Mouse (Mus musculus) regulatory T cell (primary cell): ENCODE measurements around the gene Ctrc.

ENCODE experiments used
- in situ Hi-C: fragments of 300-600 bp; cut with MboI, MseI; formaldehyde crosslinking; loops from one replicate; pipeline ENCODE4 v1.15.1; 2025; ENCODE audit warnings: high pct_unique_total_duplicates

The Ctrc gene

GRCm38 (mm10) chr4:141867498-141867897, 21.3 kb upstream of the Ctrc start:
- in situ Hi-C loops, result no loop called here

GRCm38 (mm10) chr4:141866933-141867490, 20.9 kb upstream of the Ctrc start:
- in situ Hi-C loops, result no loop called here

- in situ Hi-C loops, result no loop called here
Measured at GRCm38 (mm10) chr4:141865600-141865999, 19.4 kb upstream of the Ctrc start.

- in situ Hi-C loops, result no loop called here
Measured at GRCm38 (mm10) chr4:141865006-141865405, 18.8 kb upstream of the Ctrc start.

GRCm38 (mm10) chr4:141864506-141864905, 18.3 kb upstream of the Ctrc start:
- in situ Hi-C loops, result no loop called here

GRCm38 (mm10) chr4:141863726-141864280, 17.6 kb upstream of the Ctrc start:
- in situ Hi-C loops, result no loop called here

DNA sequence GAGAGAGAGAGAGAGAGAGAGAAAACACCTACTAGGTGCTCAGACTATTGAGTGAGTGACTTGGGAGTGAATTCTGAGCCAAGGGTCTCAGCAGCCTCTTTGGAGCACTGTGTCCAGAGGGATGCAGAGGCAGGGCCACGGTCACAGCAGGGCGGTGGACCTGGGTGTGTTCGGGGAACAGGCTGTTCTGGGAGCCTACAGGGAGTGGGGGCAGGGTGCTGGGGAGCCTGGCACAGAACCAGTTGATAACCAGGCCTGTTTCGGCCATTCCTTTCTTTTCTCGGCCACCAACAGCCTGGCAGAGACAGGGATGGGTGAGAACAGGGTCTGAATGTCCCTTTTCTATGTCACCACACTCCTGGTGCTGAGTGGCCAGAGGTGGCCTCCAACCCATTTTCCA, 16.7 kb upstream of the Ctrc start:
- in situ Hi-C loops, result no loop called here

GRCm38 (mm10) chr4:141861591-141862295, 15.6 kb upstream of the Ctrc start:
- in situ Hi-C loops, result no loop called here

DNA sequence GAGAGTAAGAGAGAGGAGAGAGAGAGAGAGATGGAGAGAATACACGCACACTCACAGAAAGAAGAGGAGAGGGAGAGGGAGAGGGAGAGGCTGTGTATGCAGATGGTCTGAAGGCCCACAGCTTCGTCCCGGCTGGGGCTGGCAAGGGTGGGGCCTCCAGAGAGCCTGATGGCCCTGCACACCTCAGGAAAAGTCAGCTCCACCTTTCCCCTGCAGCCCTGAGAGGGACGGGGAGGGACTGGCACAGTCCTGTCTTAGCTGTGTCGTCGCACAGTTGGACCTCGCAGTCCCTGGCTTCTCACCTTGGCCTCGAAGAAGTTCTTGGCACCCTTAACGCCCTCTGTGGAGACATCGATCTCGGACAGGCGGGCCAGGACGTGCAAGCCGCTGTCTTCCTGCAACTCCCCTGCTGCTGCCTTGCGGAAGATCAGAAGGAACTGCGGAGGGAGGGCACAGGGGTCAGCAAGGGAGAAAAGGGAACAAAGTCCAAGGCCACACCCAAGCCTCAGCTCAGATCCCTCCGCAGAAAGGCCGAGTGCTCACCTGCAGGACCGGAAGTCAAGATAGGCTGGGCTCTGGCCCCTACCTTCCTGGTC, 14.2 kb upstream of the Ctrc start:
- in situ Hi-C loops, result no loop called here

GRCm38 (mm10) chr4:141859351-141859750, 13.2 kb upstream of the Ctrc start:
- in situ Hi-C loops, result no loop called here

DNA sequence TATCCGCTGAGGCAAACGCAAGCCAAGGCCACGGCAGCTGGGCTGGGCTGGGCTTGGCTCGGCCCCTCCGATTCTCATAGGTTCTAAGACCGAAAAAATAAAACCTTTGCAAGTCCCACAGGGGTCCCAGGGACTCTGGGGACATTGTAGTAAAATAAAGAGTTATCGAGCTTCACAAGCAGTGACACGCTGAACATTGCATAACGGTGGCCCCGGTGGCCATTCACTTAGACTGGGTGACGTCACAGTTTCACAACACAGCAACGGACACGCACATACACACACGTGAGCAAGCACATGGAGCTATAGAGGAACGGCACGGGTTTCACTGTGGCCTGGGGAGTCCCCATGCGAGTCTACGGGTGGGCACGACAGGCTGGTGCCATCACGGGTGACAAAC, 12.3 kb upstream of the Ctrc start:
- in situ Hi-C loops, result no loop called here

DNA sequence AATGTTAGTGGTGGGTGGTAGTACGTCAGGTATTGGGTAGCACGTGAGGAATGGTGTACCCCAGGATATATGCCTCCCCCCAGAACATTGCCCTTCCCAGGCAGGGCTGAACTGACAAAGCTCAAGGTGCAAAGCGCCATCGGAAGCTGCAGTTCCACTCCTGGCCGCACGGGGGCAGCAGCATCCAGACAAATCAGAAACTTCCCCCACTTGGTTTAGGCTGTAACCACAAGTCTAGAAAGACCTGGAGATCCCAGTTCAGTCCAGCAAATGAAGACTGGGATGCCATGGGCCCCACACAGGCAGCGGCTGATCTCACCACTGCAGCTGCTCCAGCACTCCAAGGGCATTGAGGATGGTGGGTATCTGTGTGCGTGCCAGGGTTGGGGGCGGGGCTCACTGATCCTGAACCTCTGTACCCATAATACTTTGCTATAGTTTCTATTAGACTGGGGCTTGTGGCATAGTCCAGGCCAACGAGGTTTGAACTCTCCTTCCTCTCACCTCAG, 11.3 kb upstream of the Ctrc start:
- in situ Hi-C loops, result no loop called here

GRCm38 (mm10) chr4:141853437-141853836, 7.3 kb upstream of the Ctrc start:
- in situ Hi-C loops, result no loop called here

DNA sequence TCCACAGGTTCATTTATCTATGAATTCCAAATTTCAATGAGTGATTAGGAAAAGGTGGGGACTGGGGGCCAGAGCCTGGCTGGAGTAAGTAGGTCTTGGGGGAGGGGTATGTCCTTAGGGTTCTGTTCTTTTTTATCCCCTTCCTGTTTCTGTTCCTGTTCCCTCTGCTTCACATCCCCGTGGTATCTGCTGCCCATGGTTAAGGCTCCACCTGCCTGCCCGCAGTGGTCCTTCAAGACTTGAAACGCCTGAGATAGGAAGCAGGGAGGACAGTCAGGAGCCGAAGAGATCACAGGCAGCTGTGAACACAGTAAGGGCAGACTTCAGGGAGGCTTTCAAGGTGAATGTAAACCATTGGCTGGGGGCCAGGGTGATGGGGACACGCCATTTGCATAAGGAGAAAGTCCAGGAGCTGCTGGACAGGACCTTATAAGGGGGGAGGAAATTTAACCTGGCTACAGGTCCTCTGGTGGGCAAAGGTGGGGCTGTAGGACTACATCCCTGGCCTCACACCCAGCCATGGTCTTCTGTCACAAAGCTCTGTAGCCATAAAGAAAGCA, 11.5 kb downstream of the Ctrc start:
- in situ Hi-C loops, result loop anchor here (10.0 kb wide), 1 partner anchor 1960 kb away; no protein-coding TSS in a partner anchor

DNA sequence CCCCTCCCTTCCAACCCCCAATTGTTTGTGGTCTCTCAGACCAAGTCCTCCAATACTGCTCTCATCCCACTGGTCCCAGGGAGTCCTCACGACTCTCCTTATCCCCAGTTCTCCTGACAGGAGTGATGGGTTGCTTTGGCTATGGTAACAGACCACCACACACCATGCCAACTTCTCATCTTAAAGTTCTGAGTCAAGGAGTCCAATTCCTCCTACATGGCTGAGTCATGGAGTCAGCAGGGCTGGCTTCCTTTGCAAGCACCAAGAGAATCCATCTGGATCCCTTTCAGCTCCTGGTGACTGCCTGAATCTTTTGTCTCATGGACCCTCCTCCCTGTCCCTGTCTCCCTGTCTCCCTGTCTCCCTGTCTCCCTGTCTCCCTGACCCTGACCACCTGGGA, 12.2 kb downstream of the Ctrc start:
- in situ Hi-C loops, result loop anchor here (10.0 kb wide), 1 partner anchor 1959 kb away; no protein-coding TSS in a partner anchor

GRCm38 (mm10) chr4:141831361-141831760, 14.8 kb downstream of the Ctrc start:
- in situ Hi-C loops, result loop anchor here (10.0 kb wide), 1 partner anchor 1957 kb away; no protein-coding TSS in a partner anchor

GRCm38 (mm10) chr4:141830381-141830780, 15.8 kb downstream of the Ctrc start:
- in situ Hi-C loops, result loop anchor here (10.0 kb wide), 1 partner anchor 1956 kb away; no protein-coding TSS in a partner anchor

DNA sequence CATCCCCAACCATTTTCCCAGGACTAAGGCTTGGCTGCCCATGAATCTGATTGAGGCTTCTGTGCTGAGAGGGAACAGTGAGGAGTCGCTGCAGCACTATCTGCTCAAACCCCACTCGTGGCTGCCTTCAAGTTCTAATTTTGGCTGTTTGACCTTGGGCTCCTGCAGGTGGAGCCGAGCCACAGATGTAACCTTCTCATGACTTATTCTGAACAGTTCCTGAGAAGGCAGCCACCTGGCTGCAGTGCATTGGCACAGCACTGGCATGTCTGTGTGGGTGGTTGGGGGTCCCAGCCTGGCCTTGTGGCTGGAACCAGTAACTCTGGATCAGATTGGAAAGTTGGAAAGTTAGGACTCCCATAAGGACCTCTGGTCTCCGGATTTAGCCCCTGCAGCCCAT, 18.0 kb downstream of the Ctrc start:
- in situ Hi-C loops, result no loop called here

DNA sequence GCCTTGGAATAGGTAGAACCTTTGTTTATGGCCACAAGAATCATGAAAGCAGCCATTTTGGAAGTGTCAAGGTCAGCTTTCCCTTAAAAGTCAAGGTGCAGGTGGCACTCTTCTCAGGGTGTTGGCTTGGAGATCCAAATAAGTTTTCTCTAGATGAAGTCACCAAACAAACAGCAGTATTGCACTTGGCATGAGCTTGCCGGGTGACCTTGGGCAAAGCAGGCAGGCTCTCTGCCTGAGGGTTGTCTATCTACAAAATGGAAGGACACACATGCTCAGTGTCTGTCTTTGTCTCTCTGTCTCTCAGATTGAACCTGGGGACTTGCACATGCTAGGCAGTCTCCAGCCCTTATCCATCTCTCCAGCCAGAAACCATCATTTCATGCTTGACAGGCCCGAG, 18.8 kb downstream of the Ctrc start:
- in situ Hi-C loops, result no loop called here

DNA sequence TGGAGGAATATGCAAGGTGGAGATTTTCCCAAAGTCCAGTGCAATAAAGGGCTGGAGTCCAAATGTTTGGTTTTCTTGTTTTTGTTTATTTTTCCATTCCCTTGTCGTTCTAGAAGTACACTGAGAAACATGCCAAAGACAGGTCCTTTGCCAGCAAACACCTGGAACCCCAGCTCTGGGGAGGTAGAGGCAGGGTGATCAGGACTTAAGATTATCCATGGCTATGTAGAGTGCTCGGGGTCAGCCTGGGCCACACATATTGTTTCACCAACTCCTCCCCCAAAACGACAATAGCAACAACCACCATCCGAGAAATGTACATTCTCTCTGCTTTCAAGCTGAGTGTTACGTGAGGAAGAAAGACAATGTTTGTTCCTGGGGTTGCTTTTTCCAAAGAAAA, 20.1 kb downstream of the Ctrc start, which contains the start of gene Cela2a:
Cela2a (minus strand) TSS at position 101 of the 400 bp plus-strand sequence.
- in situ Hi-C loops, result no loop called here

GRCm38 (mm10) chr4:141822979-141823378, 23.2 kb downstream of the Ctrc start:
- in situ Hi-C loops, result no loop called here

DNA sequence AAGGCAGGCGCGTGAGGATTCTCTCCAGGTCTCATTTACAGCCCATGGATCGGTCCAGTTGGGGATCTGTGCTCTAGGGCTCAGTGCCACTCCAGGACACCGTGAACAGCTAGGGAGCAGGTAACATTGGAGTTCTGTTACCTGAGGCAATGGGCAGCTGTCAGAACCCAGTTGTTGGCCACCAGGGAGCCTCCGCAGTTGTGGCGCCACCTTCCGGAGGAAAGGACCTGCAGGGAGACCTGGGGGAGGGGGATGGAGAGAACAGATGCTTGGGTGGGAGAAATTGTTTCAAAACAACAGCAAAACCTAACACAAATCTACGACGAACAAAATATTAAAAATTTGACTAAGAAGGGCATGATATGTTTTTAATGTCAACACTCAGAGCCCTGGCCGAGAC, 24.1 kb downstream of the Ctrc start:
- in situ Hi-C loops, result no loop called here
